Mouse (Mus musculus) C2C12 (cell line): ENCODE data around the gene Tmed2.

Experiments used
- CTCF ChIP-seq: IDR thresholded peaks from one replicate; pipeline ENCODE4 v1.5.1; 2011; ENCODE audit not compliant: control insufficient read depth, insufficient read depth, insufficient read length
- FOSL1 ChIP-seq: IDR thresholded peaks from one replicate; pipeline ENCODE4 v1.8.0; 2011; ENCODE audit warnings: mild to moderate bottlenecking, low read length; ENCODE audit not compliant: poor library complexity, insufficient read depth, severe bottlenecking

DNA sequence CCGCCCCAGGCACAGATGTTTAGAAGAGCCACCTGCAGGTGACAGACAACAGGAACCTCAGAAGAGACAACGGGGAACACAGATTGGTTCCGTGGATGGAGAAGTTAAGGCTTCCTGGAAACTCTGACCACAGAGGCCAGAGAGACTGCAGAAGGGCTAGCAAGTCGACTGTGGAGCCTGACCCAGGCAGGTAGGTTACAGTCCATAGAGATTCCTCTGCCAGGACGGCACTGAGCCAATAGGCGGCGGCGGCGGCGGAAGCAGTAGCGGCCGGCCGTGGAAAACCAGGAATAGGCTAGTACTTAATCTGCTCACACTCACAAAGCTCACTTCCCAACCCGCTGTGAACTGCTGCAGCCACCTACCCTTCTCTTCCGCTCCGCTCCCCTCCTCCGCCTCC lies 3.7 kb upstream of the Tmed2 start:
- TF ChIP-seq CTCF: no peak
- TF ChIP-seq FOSL1: no peak
